Comparison of ENCODE assay signal across 8 mouse cellular contexts in genomic region chr13:69739759-69740135, GRCm38 (mm10). TPM values are rescaled to one million over a fixed set of nuclear protein-coding genes. Genes with fewer than 3 reads are reported as not detected.
DNase-seq lines count a peak whose midpoint lies in the region; ATAC-seq and TF ChIP-seq lines count a peak whose summit lies in the region.

Gene Ube2ql1, minus strand, starts transcription at chr13:69739889.

- TF ChIP-seq POLR2A in bone marrow macrophage, adult 2 months (IDR thresholded peaks at IDR 0.05; ENCODE audit: borderline replicate concordance, low read depth, low read length) = no peak
- TF ChIP-seq POLR2A in small intestine, adult 2 months (IDR thresholded peaks at IDR 0.05; ENCODE audit: low read depth, low read length) = no peak

- no peaks in the 10 kb centered on the region for H3K9me3 ChIP-seq in embryonic facial prominence, embryonic 14.5 days (ENCODE audit: control insufficient read depth, low read length)
- no peaks in the 10 kb centered on the region for H3K9me3 ChIP-seq in heart, embryonic 10.5 days
- H3K9me3 ChIP-seq in limb, embryonic 10.5 days (replicated peaks) = no peaks in the 10 kb centered on the region
- no peaks in the 10 kb centered on the region for H3K9me3 ChIP-seq in midbrain, embryonic 11.5 days (ENCODE audit: control insufficient read depth, low read length)

- H3K27ac ChIP-seq in bone marrow macrophage, adult 2 months (ENCODE audit: insufficient read depth, low read depth, low read length) = no peak within 1 kb of the TSS
- peak within 1 kb of the TSS; percentile 67; the same call in 1 of the 2 replicates for H3K27ac ChIP-seq in embryonic facial prominence, embryonic 14.5 days (replicated peaks; ENCODE audit: low read depth, low read length)
- H3K27ac ChIP-seq in heart, embryonic 10.5 days = peak within 1 kb of the TSS; percentile 81
- peak within 1 kb of the TSS; percentile 72 for H3K27ac ChIP-seq in limb, embryonic 10.5 days
- peak within 1 kb of the TSS; percentile 76 for H3K27ac ChIP-seq in midbrain, embryonic 11.5 days (ENCODE audit: low read depth, low read length)
- H3K27ac ChIP-seq in small intestine, adult 2 months (ENCODE audit: insufficient read depth, low read depth, low read length) = no peak within 1 kb of the TSS

- peak within 1 kb of the TSS; percentile 99 for H3K4me2 ChIP-seq in embryonic facial prominence, embryonic 14.5 days (ENCODE audit: low read depth, low read length)
- H3K4me2 ChIP-seq in midbrain, embryonic 11.5 days = peak within 1 kb of the TSS; percentile 95

- under 1% methylated on average over 23 of the region's 46 CpGs for WGBS in embryonic facial prominence, embryonic 14.5 days
- WGBS in heart, embryonic 10.5 days = under 1% methylated on average over 44 of the region's 46 CpGs
- under 1% methylated on average over 39 of the region's 46 CpGs for WGBS in limb, embryonic 10.5 days
- 0% methylated on average over 45 of the region's 46 CpGs for WGBS in midbrain, embryonic 11.5 days
- WGBS in small intestine, adult 2 months = 2% methylated on average over 44 of the region's 46 CpGs

- DNase-seq in embryonic facial prominence, embryonic 14.5 days (ENCODE audit: low spot score) = peak; percentile 92
- DNase-seq in heart, embryonic 10.5 days (ENCODE audit: low spot score) = peak; percentile 88
- DNase-seq in kidney, adult 8-10 months = peak; percentile 73 to 79
- DNase-seq in limb, embryonic 10.5 days (ENCODE audit: low spot score) = peak; percentile 89
- peak; percentile 99 for DNase-seq in midbrain, embryonic 11.5 days (ENCODE audit: low spot score, missing footprints)
- DNase-seq in c-Kit-positive CD71-positive TER-119-positive erythroid progenitor cells, embryonic 14.5 days (ENCODE audit: low spot score) = no peak

- ATAC-seq in embryonic facial prominence, embryonic 14.5 days (ENCODE audit: low read depth) = peak; percentile 96
- peak; percentile 94 for ATAC-seq in midbrain, embryonic 11.5 days (ENCODE audit: low FRiP score)

- peak within 1 kb of the TSS; percentile 47 for H3K4me3 ChIP-seq in bone marrow macrophage, adult 2 months (ENCODE audit: insufficient read depth, low read length)
- peak within 1 kb of the TSS; percentile 69 for H3K4me3 ChIP-seq in embryonic facial prominence, embryonic 14.5 days (ENCODE audit: low read depth, low read length)
- peak within 1 kb of the TSS; percentile 77 for H3K4me3 ChIP-seq in heart, embryonic 10.5 days
- H3K4me3 ChIP-seq in limb, embryonic 10.5 days = peak within 1 kb of the TSS; percentile 75
- H3K4me3 ChIP-seq in midbrain, embryonic 11.5 days (ENCODE audit: low read depth, low read length) = peak within 1 kb of the TSS; percentile 66
- H3K4me3 ChIP-seq in small intestine, adult 2 months (ENCODE audit: low read depth, low read length) = peak within 1 kb of the TSS; percentile 48

- peaks cover 61% of the 10 kb centered on the region for H3K27me3 ChIP-seq in embryonic facial prominence, embryonic 14.5 days (replicated peaks; ENCODE audit: control insufficient read depth, insufficient read depth, low read length)
- peaks cover 69% of the 10 kb centered on the region for H3K27me3 ChIP-seq in heart, embryonic 10.5 days (ENCODE audit: insufficient read depth, poor library complexity, severe bottlenecking)
- H3K27me3 ChIP-seq in limb, embryonic 10.5 days (ENCODE audit: low read depth, poor library complexity, severe bottlenecking) = peaks cover 69% of the 10 kb centered on the region
- H3K27me3 ChIP-seq in midbrain, embryonic 11.5 days (ENCODE audit: control insufficient read depth, insufficient read depth, low read length) = peaks cover 13% of the 10 kb centered on the region
- H3K27me3 ChIP-seq in small intestine, adult 2 months (ENCODE audit: control insufficient read depth, insufficient read depth, low read length) = peaks cover 35% of the 10 kb centered on the region

- H3K4me1 ChIP-seq in bone marrow macrophage, adult 2 months (ENCODE audit: control insufficient read depth, insufficient read depth, low read length) = no peaks in the 10 kb centered on the region
- H3K4me1 ChIP-seq in embryonic facial prominence, embryonic 14.5 days (ENCODE audit: control insufficient read depth, insufficient read depth, low read length) = 0 out of 2 replicates have a peak, but pooled peaks cover 8% of the 10 kb centered on the region
- peaks cover 19% of the 10 kb centered on the region for H3K4me1 ChIP-seq in heart, embryonic 10.5 days
- H3K4me1 ChIP-seq in limb, embryonic 10.5 days = peaks cover 34% of the 10 kb centered on the region
- H3K4me1 ChIP-seq in midbrain, embryonic 11.5 days (ENCODE audit: control insufficient read depth, insufficient read depth, low read length) = peaks cover 11% of the 10 kb centered on the region
- no peaks in the 10 kb centered on the region; the same call in 1 of the 2 replicates for H3K4me1 ChIP-seq in small intestine, adult 2 months (ENCODE audit: control insufficient read depth, insufficient read depth, insufficient read length, low read length)

- TF ChIP-seq CTCF in bone marrow macrophage, adult 2 months (IDR thresholded peaks at IDR 0.05; ENCODE audit: low read depth, low read length) = peak; percentile 60
- TF ChIP-seq CTCF in small intestine, adult 2 months (IDR thresholded peaks at IDR 0.05; ENCODE audit: extremely low read depth, insufficient read length, insufficient replicate concordance, low read depth, low read length) = peak; percentile 54

- peak within 1 kb of the TSS; percentile 64 for H3K9ac ChIP-seq in embryonic facial prominence, embryonic 14.5 days (ENCODE audit: low read depth, low read length)
- H3K9ac ChIP-seq in midbrain, embryonic 11.5 days (ENCODE audit: low read length) = peak within 1 kb of the TSS; percentile 75

- H3K36me3 ChIP-seq in embryonic facial prominence, embryonic 14.5 days (ENCODE audit: control insufficient read depth, insufficient read depth, low read length) = no peaks in the 10 kb centered on the region
- H3K36me3 ChIP-seq in heart, embryonic 10.5 days = no peaks in the 10 kb centered on the region
- H3K36me3 ChIP-seq in limb, embryonic 10.5 days = no peaks in the 10 kb centered on the region
- no peaks in the 10 kb centered on the region for H3K36me3 ChIP-seq in midbrain, embryonic 11.5 days (ENCODE audit: control insufficient read depth, insufficient read depth, low read length)
- no peaks in the 10 kb centered on the region for H3K36me3 ChIP-seq in small intestine, adult 2 months (ENCODE audit: control insufficient read depth, insufficient read depth, low read length)

RNA-seq across cellular contexts. Expression of gene Ube2ql1, which starts in this region (rescaled TPM):
- polyA plus RNA-seq in bone marrow macrophage, adult 2 months (2012; ENCODE audit: insufficient read depth, insufficient read length, missing spikeins) = not detected in 2 replicates
- polyA plus RNA-seq in embryonic facial prominence, embryonic 14.5 days (2014; fragmentation: Nextera tagmentation; extraction: Ambion mirVana) = 2.1 and 2.2 TPM in 2 replicates
- 0.80 and 0.98 TPM in 2 replicates for polyA plus RNA-seq in heart, embryonic 10.5 days (2016; fragmentation: Nextera tagmentation; extraction: Ambion mirVana)
- 0.39 and 0.40 TPM in 2 replicates for polyA plus RNA-seq in limb, embryonic 10.5 days (2016; fragmentation: Nextera tagmentation; extraction: Ambion mirVana)
- 7.2 TPM in 2 replicates for polyA plus RNA-seq in midbrain, embryonic 11.5 days (2014; fragmentation: Nextera tagmentation; extraction: Ambion mirVana)
- polyA plus RNA-seq in small intestine, adult 2 months (2012; rRNA removed) = 0.42 and 0.82 TPM in 2 replicates

Comparison
In these comparisons a context has a peak if more than half of its experiments do, and no peak if none do; other contexts are left out.
1. Peak in DNase-seq, H3K4me3 ChIP-seq and H3K27ac ChIP-seq in heart, embryonic 10.5 days; RNA of the gene not detected or under 1 TPM.
2. Peak in DNase-seq, H3K4me3 ChIP-seq and H3K27ac ChIP-seq in limb, embryonic 10.5 days; RNA of the gene not detected or under 1 TPM.
3. H3K27ac ChIP-seq: peak in embryonic facial prominence, embryonic 14.5 days (single experiment) and midbrain, embryonic 11.5 days (single experiment); none in bone marrow macrophage, adult 2 months (single experiment) and small intestine, adult 2 months (single experiment).
4. Peak in every context shown above with its lines, with median percentiles within 50 percentile points of each other: H3K4me3 ChIP-seq.